Mouse (Mus musculus): Measurements from ENCODE around the gene Krtcap3.
A peak's percentile ranks its signal among the peaks of the same experiment; 100 is the strongest.

The Krtcap3 gene

DNA sequence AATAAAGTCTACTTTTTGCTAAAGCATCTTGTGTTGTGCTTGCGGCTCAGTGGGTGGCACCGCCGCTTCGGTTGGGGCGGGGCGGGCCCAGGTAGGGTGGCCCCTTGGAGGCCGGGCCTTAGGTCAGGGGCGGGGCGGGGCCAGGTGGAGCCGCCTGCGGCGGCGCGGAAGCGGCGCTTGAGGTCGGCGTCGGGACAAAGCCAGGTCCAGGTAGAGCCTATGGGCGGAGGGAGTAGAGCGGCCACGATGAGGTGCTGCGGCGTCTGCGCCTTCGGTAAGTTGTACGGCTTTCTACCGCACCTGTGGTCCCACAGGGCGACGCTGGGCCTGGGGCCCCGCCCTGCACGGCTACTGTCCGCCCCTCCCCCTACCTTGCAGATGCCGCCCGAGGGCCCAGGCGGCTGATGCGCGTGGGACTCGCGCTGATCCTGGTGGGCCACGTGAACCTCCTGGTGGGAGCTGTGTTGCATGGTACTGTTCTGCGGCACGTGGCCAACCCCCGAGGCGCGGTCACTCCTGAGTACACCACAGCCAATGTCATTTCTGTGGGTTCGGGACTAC lies at the start of gene Krtcap3:
Krtcap3 (plus strand) TSS at position 151 of the 561 bp plus-strand sequence.
- no peak for TF ChIP-seq GATA4 (IDR thresholded peaks at IDR 0.05; ENCODE audit: insufficient replicate concordance, low read length)

DNA sequence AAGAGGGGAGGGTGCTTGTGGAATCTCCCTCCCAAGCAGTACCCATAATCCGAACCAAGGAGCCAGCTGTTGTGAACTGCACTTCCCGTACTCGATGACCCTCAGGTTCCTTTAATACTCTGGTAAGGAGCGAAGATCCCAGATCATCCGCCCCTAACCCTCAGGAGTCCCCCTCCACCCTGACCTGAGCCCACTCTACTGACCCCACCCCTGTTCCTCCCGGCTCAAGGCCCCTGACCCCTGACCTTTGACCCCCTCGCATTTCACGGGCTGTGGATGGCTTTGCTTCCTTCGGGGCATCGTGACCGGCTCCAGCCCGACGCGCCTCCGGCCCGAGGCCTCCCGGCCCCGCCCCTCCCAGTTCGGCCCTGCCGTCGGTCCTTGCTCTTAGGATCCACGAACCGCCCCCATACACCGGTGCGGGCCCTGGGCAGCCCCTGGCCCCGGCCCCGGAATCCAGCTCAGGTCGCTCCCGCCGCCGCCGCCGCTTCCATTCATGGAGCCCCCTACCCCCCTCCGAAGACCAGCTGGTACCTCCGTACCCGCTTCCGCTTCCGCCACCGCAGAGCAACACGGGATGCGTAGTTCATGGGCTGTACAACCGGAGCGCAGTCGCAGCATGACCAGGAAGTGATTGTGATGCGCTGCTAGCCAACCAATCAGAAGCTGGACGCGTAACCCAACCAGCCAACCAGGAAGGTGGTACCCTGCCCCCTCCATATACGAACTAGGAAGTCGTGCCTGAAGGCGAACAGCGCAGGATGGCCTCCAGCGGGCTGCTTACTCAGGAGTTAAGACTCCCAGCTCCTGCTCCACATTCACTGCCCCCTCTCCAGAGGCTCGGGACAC lies 49.5 kb upstream of the Krtcap3 start, which contains the start of gene Zfp513:
Zfp513 (minus strand) TSS at position 562 of the 849 bp plus-strand sequence.
- no peak for TF ChIP-seq GATA4 (IDR thresholded peaks at IDR 0.05; ENCODE audit: insufficient replicate concordance, low read length)

DNA sequence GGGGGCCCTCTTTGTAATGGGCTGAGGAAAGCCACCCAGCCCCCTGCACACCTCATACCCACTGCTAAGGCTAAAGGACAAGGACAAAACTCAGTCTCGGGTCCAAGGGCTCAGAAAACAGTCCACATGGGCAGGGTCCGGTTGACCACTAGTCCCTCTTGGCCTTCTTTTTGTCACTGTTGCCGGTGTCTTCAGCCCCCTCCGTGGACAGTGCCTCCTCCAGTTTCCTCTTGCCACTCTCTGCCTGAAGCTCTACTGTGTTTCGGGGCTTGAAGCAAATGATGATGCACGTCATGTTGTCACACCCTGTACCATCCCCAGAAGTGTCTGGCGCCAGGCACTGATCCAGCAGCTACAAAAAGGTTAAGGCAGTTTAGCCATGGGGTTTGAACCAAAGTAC lies 48.6 kb upstream of the Krtcap3 start:
- no peak for TF ChIP-seq GATA4 (IDR thresholded peaks at IDR 0.05; ENCODE audit: insufficient replicate concordance, low read length)

DNA sequence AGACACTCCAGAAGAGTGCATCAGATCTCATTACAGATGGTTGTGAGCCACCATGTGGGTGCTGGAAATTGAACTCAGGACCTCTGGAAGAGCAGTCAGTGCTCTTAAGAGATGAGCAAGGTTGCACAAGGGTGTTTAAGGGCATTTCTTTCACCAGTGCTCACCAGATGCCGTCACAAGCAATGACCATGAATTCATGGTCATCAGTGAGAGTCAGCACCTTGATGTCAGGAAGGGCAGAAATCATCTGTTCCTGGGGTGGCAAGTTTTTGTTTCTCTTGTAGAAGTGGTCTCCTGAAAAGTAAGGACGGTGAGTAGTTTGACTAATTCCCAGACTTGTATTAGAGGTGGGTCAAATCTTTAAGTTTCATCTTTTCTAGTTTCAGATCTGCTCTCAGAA lies 47.6 kb upstream of the Krtcap3 start:
- TF ChIP-seq GATA4 (IDR thresholded peaks at IDR 0.05; ENCODE audit: insufficient replicate concordance, low read length): no peak

DNA sequence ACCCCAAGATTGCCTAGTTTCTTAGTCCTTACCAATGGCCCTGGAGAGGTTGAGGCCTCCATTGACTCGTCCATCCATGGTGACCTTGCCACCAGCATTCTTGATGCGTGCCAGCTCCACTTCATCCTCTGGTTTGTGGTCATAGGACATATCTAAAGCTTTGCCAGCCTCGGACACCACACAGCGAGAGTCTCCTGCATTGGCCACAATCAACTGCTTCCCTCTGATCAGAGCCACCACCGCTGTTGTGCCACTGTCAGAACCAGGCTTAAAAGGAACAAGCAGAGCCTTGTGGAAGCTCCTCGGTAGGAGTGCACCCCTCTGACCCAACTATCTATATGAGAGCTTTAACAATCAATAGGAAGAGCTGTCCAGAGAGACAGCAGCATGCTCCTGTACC lies 47.1 kb upstream of the Krtcap3 start:
- TF ChIP-seq GATA4 (IDR thresholded peaks at IDR 0.05; ENCODE audit: insufficient replicate concordance, low read length): no peak

DNA sequence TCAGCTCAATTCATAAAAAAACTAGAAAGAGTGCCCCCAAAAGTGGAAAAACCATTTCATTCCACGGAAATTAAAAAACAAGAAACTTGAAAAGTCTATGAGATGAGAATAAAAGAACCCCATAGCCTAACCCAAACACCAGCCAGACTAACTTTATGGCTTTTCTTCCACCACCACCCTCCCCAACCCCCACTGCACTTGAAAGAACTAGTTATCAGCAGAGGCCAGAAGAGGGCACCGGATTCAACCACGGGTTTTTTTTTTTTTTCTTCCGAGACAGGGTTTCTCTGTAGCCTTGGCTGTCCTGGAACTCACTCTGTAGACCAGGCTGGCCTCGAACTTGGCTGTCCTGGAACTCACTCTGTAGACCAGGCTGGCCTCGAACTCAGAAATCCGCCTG lies 33.2 kb upstream of the Krtcap3 start:
- no peak for TF ChIP-seq GATA4 (IDR thresholded peaks at IDR 0.05; ENCODE audit: insufficient replicate concordance, low read length)

DNA sequence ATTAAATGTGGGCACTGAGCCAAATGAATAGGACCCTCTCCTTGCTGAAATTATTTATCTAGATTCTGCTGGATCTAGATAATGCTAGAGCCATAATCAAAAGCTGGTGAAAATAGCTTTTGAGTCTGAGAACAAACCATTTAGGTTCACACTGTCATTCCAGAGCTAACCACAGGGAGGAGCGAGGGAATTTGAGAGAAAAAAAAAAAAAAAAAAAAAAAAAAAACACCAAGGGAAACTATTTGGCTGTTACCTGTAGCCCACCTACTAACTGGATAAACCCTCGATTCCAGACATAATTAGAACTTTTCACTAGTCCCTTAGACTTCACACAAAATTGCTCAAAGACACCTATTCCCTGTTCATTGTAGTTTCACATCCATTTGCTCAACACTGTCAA lies 32.4 kb upstream of the Krtcap3 start:
- no peak for TF ChIP-seq GATA4 (IDR thresholded peaks at IDR 0.05; ENCODE audit: insufficient replicate concordance, low read length)

DNA sequence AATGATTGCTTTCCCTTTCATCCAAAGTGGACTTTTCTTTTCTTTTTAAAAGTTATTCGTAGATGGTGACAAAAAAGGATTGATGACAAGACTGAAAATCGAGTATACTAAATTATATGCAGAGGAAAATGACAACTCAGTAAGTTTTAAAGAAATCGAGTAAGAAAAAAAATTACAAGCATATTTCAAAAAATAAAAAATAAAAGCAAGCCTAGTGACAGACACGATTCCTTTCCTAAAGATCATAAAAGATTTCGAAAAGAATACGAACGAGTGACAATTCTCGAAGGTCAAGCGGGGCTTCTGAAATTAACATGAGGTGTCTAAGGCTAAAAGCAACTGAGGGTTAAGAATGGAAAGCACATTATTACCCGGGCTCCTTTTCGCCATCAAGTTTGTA lies 32.0 kb upstream of the Krtcap3 start:
- no peak for TF ChIP-seq GATA4 (IDR thresholded peaks at IDR 0.05; ENCODE audit: insufficient replicate concordance, low read length)

DNA sequence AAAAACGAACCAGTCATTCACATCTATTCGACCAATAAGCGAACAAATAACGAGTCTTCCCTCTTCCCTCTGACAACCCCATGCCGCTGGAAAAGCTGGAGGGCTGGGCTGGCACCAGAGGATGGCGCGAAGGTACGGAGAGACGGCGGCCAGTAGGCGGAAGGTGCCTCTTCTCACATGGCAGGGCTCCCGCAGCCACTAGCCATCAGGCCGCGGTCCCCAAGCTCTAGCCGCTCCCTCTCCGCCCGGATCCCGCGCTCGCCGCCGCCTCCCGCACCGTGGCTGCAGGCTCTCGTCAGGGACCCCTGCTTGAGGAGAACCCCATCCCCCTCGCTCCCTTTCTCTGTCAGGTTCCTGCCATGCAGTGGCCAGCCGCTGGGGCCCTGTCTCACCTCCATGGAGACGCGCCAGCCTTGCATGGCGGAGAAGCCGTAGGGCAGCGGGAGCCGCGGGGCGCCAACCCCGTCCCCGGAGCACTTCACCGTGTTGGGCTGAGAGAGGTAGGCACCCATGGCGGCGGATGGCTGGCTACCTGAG lies 31.5 kb upstream of the Krtcap3 start:
- no peak for TF ChIP-seq GATA4 (IDR thresholded peaks at IDR 0.05; ENCODE audit: insufficient replicate concordance, low read length)

DNA sequence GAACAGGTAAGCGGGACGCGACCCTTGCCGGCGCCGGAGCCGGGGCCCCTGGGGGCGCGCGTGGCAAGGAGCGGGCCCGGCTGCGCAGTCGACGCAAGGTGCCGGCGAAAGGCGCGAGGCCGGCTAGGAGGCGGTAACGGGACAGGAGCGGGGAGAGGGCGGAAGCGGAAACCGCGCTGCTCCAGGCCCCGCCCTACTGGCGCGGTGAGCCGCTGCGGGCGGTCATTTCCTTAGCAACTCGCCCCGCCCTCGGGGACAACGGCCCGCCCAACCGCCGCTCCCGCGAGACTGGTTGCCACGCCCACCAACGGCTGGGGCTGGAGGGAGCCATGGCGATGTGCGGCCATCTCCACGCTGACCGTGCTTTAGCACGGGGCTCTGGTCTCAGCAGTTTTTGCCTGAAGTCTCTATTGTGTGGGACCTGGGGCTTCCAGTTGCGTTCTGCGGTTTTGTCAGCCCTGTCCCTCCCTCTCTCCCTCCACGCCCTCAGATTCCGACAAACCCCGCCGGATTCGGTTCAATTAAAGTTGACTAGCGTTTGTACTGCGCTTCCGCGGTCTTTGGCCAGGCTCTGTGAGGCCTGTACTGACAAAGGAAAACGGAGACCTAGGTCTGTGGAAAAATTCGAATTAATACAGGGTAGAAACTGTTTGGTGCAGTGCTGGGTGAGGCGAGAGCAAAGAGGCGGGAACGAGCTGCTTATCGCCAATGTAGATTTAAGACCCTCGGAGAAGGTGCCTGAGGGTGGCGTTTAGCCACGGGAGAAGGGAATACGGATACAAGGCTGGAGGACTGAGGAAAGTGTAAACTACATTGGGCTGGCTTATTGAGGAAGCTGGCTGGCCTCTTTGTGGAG lies 30.8 kb upstream of the Krtcap3 start, which contains the start of gene Ppm1g:
Ppm1g (minus strand) TSS at position 240 of the 856 bp plus-strand sequence.
- peak; percentile 6; the same call in 1 of the 2 replicates for TF ChIP-seq GATA4 (IDR thresholded peaks at IDR 0.05; ENCODE audit: insufficient replicate concordance, low read length)

DNA sequence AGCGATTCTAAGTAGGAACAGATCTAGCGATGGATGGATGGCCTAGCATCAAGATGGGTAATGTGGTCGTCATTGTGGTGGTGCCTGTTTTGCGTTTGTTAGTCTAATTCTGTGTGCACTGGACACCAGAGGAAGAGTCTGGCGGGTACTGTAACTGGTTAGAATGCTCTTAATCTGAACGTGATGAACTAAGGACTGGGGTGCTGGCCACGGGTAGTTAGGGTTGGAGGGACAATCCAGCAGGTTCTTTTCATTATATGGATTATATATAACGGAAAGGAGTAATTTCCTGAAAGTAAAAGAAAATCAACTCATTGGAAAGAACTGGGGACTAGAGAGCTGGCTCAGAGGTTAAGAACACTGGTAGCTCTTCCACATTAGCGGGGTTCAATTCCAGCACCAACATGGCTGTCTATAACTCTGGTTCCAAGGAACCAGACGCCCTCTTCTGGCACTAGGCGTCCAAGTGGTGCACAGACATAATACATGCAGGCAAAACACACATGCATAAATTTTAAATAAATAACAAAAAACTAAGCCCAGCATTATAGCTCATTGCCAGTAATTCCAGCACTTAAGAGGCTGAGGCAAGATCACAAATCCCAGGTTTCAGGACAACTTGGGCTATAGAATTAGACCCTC lies 30.1 kb upstream of the Krtcap3 start:
- no peak for TF ChIP-seq GATA4 (IDR thresholded peaks at IDR 0.05; ENCODE audit: insufficient replicate concordance, low read length)

DNA sequence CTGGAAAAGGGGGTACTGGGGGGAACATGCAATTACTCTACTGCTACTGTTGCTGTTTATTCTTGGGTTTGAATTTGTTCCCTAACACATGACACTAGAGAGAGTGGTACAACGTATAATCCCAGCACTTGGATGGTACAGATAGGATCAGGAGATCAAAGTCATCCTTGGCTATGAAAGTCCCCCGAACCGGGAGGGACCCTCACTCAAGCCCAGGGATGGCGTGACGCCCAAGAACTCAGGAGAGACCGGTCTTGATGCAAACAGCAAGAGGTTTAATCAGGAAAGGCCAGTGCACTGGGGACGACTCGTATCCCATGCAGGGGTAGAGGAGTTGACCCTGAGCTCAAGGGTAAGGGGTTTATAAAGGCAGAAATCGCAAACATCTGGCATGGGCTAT lies 28.8 kb upstream of the Krtcap3 start:
- TF ChIP-seq GATA4 (IDR thresholded peaks at IDR 0.05; ENCODE audit: insufficient replicate concordance, low read length): no peak

DNA sequence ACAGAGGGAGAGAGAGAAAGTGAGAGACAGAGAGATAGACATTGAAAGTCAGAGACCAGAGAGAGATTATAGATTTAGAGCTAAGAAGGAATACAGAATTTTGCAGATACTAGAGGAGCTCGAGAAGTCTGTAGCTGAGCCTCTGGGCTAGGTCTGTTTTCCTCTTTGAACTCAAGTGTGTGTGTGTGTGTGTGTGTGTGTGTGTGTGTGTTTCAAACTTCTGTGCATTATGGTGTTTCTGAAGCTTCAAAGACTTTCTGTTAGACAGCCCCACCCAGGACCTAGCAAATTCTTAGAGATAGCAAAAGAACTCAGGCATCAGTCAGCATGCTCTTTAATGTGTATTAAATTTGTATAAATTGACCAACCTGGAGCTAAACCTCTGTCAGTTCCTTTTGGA lies 24.9 kb upstream of the Krtcap3 start:
- TF ChIP-seq GATA4 (IDR thresholded peaks at IDR 0.05; ENCODE audit: insufficient replicate concordance, low read length): no peak

DNA sequence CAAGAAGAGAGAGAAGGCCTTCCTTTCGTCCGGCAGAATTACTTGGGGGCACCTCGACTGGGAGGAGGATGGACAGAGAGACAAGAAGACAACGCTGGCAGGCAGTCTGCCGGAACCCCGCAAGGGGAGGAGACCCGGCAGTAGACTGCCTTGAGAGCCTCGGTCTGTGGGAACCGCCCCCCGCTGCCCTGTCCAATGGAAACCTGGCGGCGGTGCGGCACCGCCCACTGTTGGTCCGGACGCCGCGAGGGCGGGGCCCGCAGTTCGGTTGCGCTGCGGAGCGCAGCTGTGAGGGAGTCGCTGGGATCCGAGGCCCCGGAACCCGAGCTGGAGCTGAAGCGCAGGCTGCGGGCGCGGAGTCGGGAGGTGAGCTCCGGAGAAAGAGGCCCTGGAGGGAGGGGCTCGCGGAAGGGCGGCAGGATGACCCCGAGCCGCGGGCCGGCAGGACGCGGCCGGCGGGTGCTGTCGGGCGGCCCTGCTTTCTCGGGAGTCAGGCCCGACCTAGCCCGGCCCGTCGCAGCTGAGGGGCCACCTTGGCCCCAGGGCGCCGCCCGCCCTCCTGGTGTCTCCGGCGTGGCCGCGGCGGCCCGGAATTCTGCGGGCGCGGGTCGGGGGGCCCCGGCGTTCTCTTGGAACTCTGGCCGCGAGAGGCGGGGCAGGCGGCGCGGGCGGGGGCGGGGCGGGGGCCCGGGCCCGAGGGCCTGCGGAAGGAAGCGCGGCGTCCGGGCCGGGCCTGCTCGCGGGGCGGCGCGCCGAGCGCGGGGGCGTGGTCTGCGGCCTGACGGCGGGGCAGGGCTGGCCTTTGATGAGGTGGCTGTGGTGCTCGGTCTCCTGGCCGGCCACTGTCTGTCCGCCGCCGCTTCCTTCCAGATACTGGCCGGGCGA lies 10.6 kb upstream of the Krtcap3 start, which contains the start of the genes Nrbp1 and Gm9970:
Nrbp1 (plus strand) TSS at position 228 of the 885 bp plus-strand sequence.
Gm9970 (minus strand) TSS at position 596 of the 885 bp plus-strand sequence.
- no peak; the same call in 1 of the 2 replicates for TF ChIP-seq GATA4 (IDR thresholded peaks at IDR 0.05; ENCODE audit: insufficient replicate concordance, low read length)

Data from liver, adult (tissue).